Comparison of ENCODE assay signal across 23 mouse cellular contexts in genomic region chr3:124390101-124390500, GRCm38 (mm10). TPM values are rescaled to one million over a fixed set of nuclear protein-coding genes. Genes with fewer than 3 reads are reported as not detected.
A peak's percentile ranks its signal among the peaks of the same experiment; 100 is the strongest.
DNase-seq lines count a peak whose midpoint lies in the region; ATAC-seq and TF ChIP-seq lines count a peak whose summit lies in the region.
"Had no signal": no experiment of that assay in that cellular context is flagged by ENCODE, and none has a peak within 500 bp of the region (broad histone marks: within the 10 kb centered on the region; RNA-seq: fewer than 3 reads in every experiment).

No protein-coding gene starts in this region.

- H3K9me3 ChIP-seq in forebrain, postnatal 0 days (ENCODE audit: low read length) = no peaks in the 10 kb centered on the region
- H3K9me3 ChIP-seq in forebrain, embryonic 12.5 days = no peaks in the 10 kb centered on the region
- no peaks in the 10 kb centered on the region for H3K9me3 ChIP-seq in lung, embryonic 14.5 days (ENCODE audit: low read depth, low read length)
- H3K9me3 ChIP-seq: heart, embryonic 13.5 days; hindbrain, embryonic 13.5 days; intestine, embryonic 15.5 days had no signal

- H3K27ac ChIP-seq in forebrain, postnatal 0 days (ENCODE audit: low read depth, low read length) = no peak overlapping the region
- no peak overlapping the region for H3K27ac ChIP-seq in forebrain, embryonic 12.5 days
- no peak overlapping the region for H3K27ac ChIP-seq in lung, embryonic 14.5 days (ENCODE audit: low read depth)
- H3K27ac ChIP-seq: heart, embryonic 13.5 days; hindbrain, embryonic 13.5 days; intestine, embryonic 15.5 days had no signal

- no peak for ATAC-seq in forebrain, postnatal 0 days
- ATAC-seq in forebrain, embryonic 12.5 days (ENCODE audit: low FRiP score) = no peak
- ATAC-seq in lung, embryonic 14.5 days (ENCODE audit: insufficient read depth) = no peak
- ATAC-seq: forebrain, embryonic 16.5 days; intestine, embryonic 15.5 days had no signal

- H3K4me3 ChIP-seq in forebrain, postnatal 0 days (ENCODE audit: low read depth, low read length) = no peak overlapping the region
- H3K4me3 ChIP-seq in forebrain, embryonic 12.5 days (replicated peaks) = no peak overlapping the region
- H3K4me3 ChIP-seq in lung, embryonic 14.5 days (ENCODE audit: low read depth, low read length) = no peak overlapping the region
- H3K4me3 ChIP-seq: heart, embryonic 13.5 days; hindbrain, embryonic 13.5 days; intestine, embryonic 15.5 days had no signal

- no peaks in the 10 kb centered on the region for H3K36me3 ChIP-seq in forebrain, postnatal 0 days (ENCODE audit: insufficient read depth)
- no peaks in the 10 kb centered on the region for H3K36me3 ChIP-seq in forebrain, embryonic 12.5 days (replicated peaks)
- no peaks in the 10 kb centered on the region for H3K36me3 ChIP-seq in lung, embryonic 14.5 days (ENCODE audit: insufficient read depth)
- H3K36me3 ChIP-seq: heart, embryonic 13.5 days; hindbrain, embryonic 13.5 days; intestine, embryonic 15.5 days had no signal

- no peak overlapping the region for H3K9ac ChIP-seq in forebrain, postnatal 0 days
- H3K9ac ChIP-seq in forebrain, embryonic 12.5 days = no peak overlapping the region
- H3K9ac ChIP-seq in lung, embryonic 14.5 days = no peak overlapping the region
- H3K9ac ChIP-seq: heart, embryonic 13.5 days; hindbrain, embryonic 13.5 days; intestine, embryonic 15.5 days had no signal

- H3K4me2 ChIP-seq in forebrain, postnatal 0 days (ENCODE audit: low read depth) = no peak overlapping the region
- no peak overlapping the region for H3K4me2 ChIP-seq in forebrain, embryonic 12.5 days
- H3K4me2 ChIP-seq in lung, embryonic 14.5 days = no peak overlapping the region
- H3K4me2 ChIP-seq: heart, embryonic 13.5 days; hindbrain, embryonic 13.5 days; intestine, embryonic 15.5 days had no signal

- no peak for TF ChIP-seq POLR2A in brain, embryonic 14.5 days (IDR thresholded peaks at IDR 0.05; ENCODE audit: borderline replicate concordance, extremely low read depth, insufficient read depth, insufficient read length, poor library complexity, severe bottlenecking)

- WGBS in forebrain, postnatal 0 days = 76% methylated on average over 2 of the region's 2 CpGs
- WGBS in forebrain, embryonic 12.5 days = 89% methylated on average over 2 of the region's 2 CpGs
- WGBS in lung, embryonic 14.5 days = 56% methylated on average over 2 of the region's 2 CpGs

- no peak for TF ChIP-seq CTCF in forebrain, postnatal 0 days (IDR thresholded peaks at IDR 0.05; ENCODE audit: low read depth)
- TF ChIP-seq CTCF in lung, embryonic 14.5 days (IDR thresholded peaks at IDR 0.05; ENCODE audit: low read depth) = no peak
- no peak for TF ChIP-seq CTCF in brain, embryonic 14.5 days (IDR thresholded peaks at IDR 0.05; ENCODE audit: borderline replicate concordance, extremely low read depth, insufficient read depth, insufficient read length)

- peak; percentile 1 for DNase-seq in forebrain, postnatal 0 days
- DNase-seq in lung, embryonic 14.5 days = peak; percentile 9
- no peak for DNase-seq in lung, postnatal 10 days
- DNase-seq in brain, embryonic 14.5 days (ENCODE audit: low read depth) = peak; percentile 3
- DNase-seq in testis, postnatal 14 days (ENCODE audit: low spot score) = no peak
- DNase-seq: adrenal gland, postnatal 14 days; cerebellum, adult 9-10 months; gastrocnemius, postnatal 36 days; heart, adult 11 months; heart, postnatal 4 days; kidney, adult 18-20 months had no signal

- H3K27me3 ChIP-seq in forebrain, postnatal 0 days (ENCODE audit: insufficient read depth, low read length) = no peaks in the 10 kb centered on the region
- no peaks in the 10 kb centered on the region for H3K27me3 ChIP-seq in forebrain, embryonic 12.5 days
- no peaks in the 10 kb centered on the region for H3K27me3 ChIP-seq in lung, embryonic 14.5 days (ENCODE audit: insufficient read depth, low read length)
- H3K27me3 ChIP-seq: heart, embryonic 13.5 days; hindbrain, embryonic 13.5 days; intestine, embryonic 15.5 days had no signal

- no peaks in the 10 kb centered on the region for H3K4me1 ChIP-seq in forebrain, postnatal 0 days (ENCODE audit: insufficient read depth)
- H3K4me1 ChIP-seq in forebrain, embryonic 12.5 days = no peaks in the 10 kb centered on the region
- H3K4me1 ChIP-seq in lung, embryonic 14.5 days (ENCODE audit: insufficient read depth) = no peaks in the 10 kb centered on the region
- H3K4me1 ChIP-seq: heart, embryonic 13.5 days; hindbrain, embryonic 13.5 days; intestine, embryonic 15.5 days had no signal

RNA-seq across cellular contexts. Expression of gene 1700006A11Rik, which starts 35.7 kb away (rescaled TPM):
- total RNA-seq in forebrain, postnatal 0 days (2014; rRNA removed) = not detected in 2 replicates
- not detected in 2 replicates for polyA plus RNA-seq in forebrain, postnatal 0 days (2015; fragmentation: Nextera tagmentation; extraction: Ambion mirVana)
- not detected in 2 replicates for polyA plus RNA-seq in forebrain, embryonic 12.5 days (2016; fragmentation: Nextera tagmentation; extraction: Ambion mirVana)
- polyA plus RNA-seq in lung, embryonic 14.5 days (2014; fragmentation: Nextera tagmentation; extraction: Ambion mirVana) = not detected in 2 replicates
- not detected in 2 replicates for polyA plus RNA-seq in brain, embryonic 14.5 days (2012; rRNA removed)
- total RNA-seq: adrenal gland, adult 18-20 months; adrenal gland, postnatal 14 days; gastrocnemius, adult 8-10 months; gastrocnemius, postnatal 36 days; heart, postnatal 4 days; MEL had no signal
- polyA plus RNA-seq: C2C12; embryonic facial prominence, embryonic 11.5 days; forebrain, embryonic 11.5 days; forebrain, embryonic 16.5 days; heart, embryonic 13.5 days; heart, postnatal 0 days; hindbrain, embryonic 13.5 days; intestine, embryonic 15.5 days had no signal

Comparison
In these comparisons a context has a peak if more than half of its experiments do, and no peak if none do; other contexts are left out.
1. DNase-seq: peak in forebrain, postnatal 0 days (single experiment), lung, embryonic 14.5 days (single experiment) and brain, embryonic 14.5 days (single experiment); none in lung, postnatal 10 days (single experiment) and testis, postnatal 14 days (single experiment).